Mouse (Mus musculus) neural tube, embryonic 11.5 days (tissue): ENCODE measurements at regions not wholly inside any gene's neighbourhood (a gene's known extent, or its start where the extent isn't known, plus 50 kb on each side); places are given as distances from the start of the nearest gene placed in this dataset.

Source experiments
- ATAC-seq: fragments of 200-750 bp; cut with Nextera tagmentation; 2 replicates; pipeline ENCODE4 v1.8.0; 2017; ENCODE audit warnings: moderate number of reproducible peaks, mild to moderate bottlenecking, moderate TSS enrichment, moderate library complexity; ENCODE audit not compliant: insufficient read depth, low FRiP score, low TSS enrichment
- DNase-seq: peaks from one replicate; pipeline ENCODE4 v3.0.0-alpha.2; 2015; ENCODE audit warnings: low spot score
- H3K27ac ChIP-seq: fragments of 300-500 bp; sonication (generic); 2 replicates; pipeline ENCODE4 v1.5.1; 2014; ENCODE audit warnings: low read depth, mild to moderate bottlenecking, low read length
- H3K27me3 ChIP-seq: fragments of 300-500 bp; sonication (generic); 2 replicates; pipeline ENCODE4 v1.6.1; 2014; ENCODE audit warnings: mild to moderate bottlenecking, low read length, mixed read lengths; ENCODE audit not compliant: control insufficient read depth, insufficient read depth
- H3K36me3 ChIP-seq: fragments of 300-500 bp; sonication (generic); 2 replicates; pipeline ENCODE4 v1.6.1; 2014; ENCODE audit warnings: mild to moderate bottlenecking, low read length, moderate library complexity, mixed read lengths; ENCODE audit not compliant: control insufficient read depth, insufficient read depth
- H3K4me1 ChIP-seq: fragments of 300-500 bp; sonication (generic); 2 replicates; pipeline ENCODE4 v1.6.1; 2014; ENCODE audit warnings: low read length, mixed read lengths; ENCODE audit not compliant: control insufficient read depth, insufficient read depth
- H3K4me2 ChIP-seq: fragments of 300-500 bp; sonication (generic); 2 replicates; pipeline ENCODE4 v1.6.1; 2014; ENCODE audit warnings: low read depth, mild to moderate bottlenecking, moderate library complexity
- H3K4me3 ChIP-seq: fragments of 300-500 bp; sonication (generic); 2 replicates; pipeline ENCODE4 v1.5.1; 2014; ENCODE audit warnings: low read depth, low read length
- H3K9ac ChIP-seq: fragments of 300-500 bp; sonication (generic); 2 replicates; pipeline ENCODE4 v1.6.1; 2014; ENCODE audit warnings: mild to moderate bottlenecking, low read length
- H3K9me3 ChIP-seq: fragments of 300-500 bp; sonication (generic); 2 replicates; pipeline ENCODE4 v1.6.1; 2016; ENCODE audit warnings: low read length; ENCODE audit not compliant: control insufficient read depth
- WGBS: fragments of 180-500 bp; shearing (Covaris S2); extraction: QIAGEN DNeasy Blood & Tissue Kit; methylation state at CpG from one replicate; pipeline ENCODE4 v1.1.7; 2014; 5-methylcytosine and 5-hydroxymethylcytosine counted together

DNA sequence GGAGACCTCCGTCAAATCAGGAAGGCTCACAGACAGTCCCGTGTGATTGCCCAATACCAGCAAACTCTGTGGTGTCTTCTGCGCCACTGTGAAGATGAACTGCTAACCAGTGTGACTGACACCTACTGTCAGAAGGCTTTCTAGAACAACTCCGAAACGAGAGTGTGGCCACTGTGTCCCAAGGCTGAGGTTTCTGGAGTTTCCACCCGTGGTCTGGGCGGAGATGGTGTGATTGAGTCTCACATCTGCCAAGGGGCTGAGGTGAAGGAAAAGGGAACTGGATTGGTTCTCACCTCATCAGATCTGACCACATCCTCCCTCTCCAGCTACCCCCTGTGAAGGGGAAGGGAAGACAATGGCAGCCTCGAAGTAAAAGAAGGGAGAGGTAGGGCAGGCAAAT is 79.6 kb upstream of the 4930412O13Rik start:
- H3K9me3 ChIP-seq, result no peaks in the 10 kb centered on the region
- no peak overlapping the region for H3K27ac ChIP-seq
- no peaks in the 10 kb centered on the region for H3K27me3 ChIP-seq
- no peak overlapping the region for H3K4me3 ChIP-seq
- H3K9ac ChIP-seq, result no peak overlapping the region
- no peak for ATAC-seq
- no peak overlapping the region for H3K4me2 ChIP-seq
- no peak for DNase-seq
- H3K36me3 ChIP-seq, result no peaks in the 10 kb centered on the region
- 79% methylated on average over 8 of the region's 8 CpGs for WGBS
- no peaks in the 10 kb centered on the region for H3K4me1 ChIP-seq

DNA sequence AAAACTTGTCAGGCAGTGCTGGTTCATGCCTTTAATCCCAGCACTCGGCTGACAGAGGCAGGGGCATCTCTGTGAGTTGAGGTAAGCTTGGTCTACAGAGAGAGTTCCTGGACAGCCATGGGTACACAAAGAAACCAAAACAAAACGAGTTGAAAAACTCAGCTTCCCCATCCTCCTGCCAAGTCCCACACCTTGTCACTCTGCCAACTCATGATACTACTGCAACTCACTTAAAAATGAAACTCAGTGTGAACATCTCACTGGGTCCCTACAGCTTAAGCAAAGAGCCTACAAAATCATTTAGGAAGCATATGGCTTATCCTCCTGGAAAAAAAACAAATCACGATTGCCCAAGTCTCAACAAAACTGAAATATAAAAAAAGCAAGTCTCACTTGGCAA is 76.7 kb upstream of the 4930412O13Rik start:
- 78% methylated on average over 3 of the region's 3 CpGs for WGBS
- no peak overlapping the region for H3K27ac ChIP-seq
- ATAC-seq, result no peak
- no peaks in the 10 kb centered on the region for H3K9me3 ChIP-seq
- no peak overlapping the region for H3K4me3 ChIP-seq
- H3K4me1 ChIP-seq, result no peaks in the 10 kb centered on the region
- H3K27me3 ChIP-seq, result no peaks in the 10 kb centered on the region
- no peak for DNase-seq
- H3K9ac ChIP-seq, result no peak overlapping the region
- no peak overlapping the region for H3K4me2 ChIP-seq
- H3K36me3 ChIP-seq, result no peaks in the 10 kb centered on the region

GRCm38 (mm10) chr2:9805590-9805989 is 75.5 kb upstream of the 4930412O13Rik start:
- no peak overlapping the region for H3K4me2 ChIP-seq
- DNase-seq (no peak), ATAC-seq (no peak)
- no peaks in the 10 kb centered on the region for H3K36me3 ChIP-seq
- H3K27me3 ChIP-seq, result no peaks in the 10 kb centered on the region
- no peak overlapping the region for H3K27ac ChIP-seq
- no peaks in the 10 kb centered on the region for H3K9me3 ChIP-seq
- no peaks in the 10 kb centered on the region for H3K4me1 ChIP-seq
- H3K9ac ChIP-seq, result no peak overlapping the region
- H3K4me3 ChIP-seq, result no peak overlapping the region
- WGBS, result 94% methylated on average over 6 of the region's 6 CpGs
